In genomic region chr2:92809226-92809625, GRCm38 (mm10) we compare ENCODE assay signal across 21 mouse cellular contexts.
DNase-seq lines count a peak whose midpoint lies in the region; ATAC-seq and TF ChIP-seq lines count a peak whose summit lies in the region.
"Had no signal": no experiment of that assay in that cellular context is flagged by ENCODE, and none has a peak within 500 bp of the region (broad histone marks: within the 10 kb centered on the region; RNA-seq: fewer than 3 reads in every experiment).

No protein-coding gene starts in this region.

- no peak for ATAC-seq in forebrain, embryonic 14.5 days
- ATAC-seq in forebrain, embryonic 13.5 days = no peak
- ATAC-seq in midbrain, embryonic 13.5 days = no peak
- ATAC-seq in CD4-positive, CD25-positive, alpha-beta regulatory T cell, adult 4 months = no peak
- ATAC-seq in erythroid progenitor cell, adult 5-6 weeks (replicated peaks; ENCODE audit: low FRiP score, poor library complexity, severe bottlenecking) = no peak

- H3K36me3 ChIP-seq in forebrain, embryonic 14.5 days (ENCODE audit: control insufficient read depth, insufficient read depth, low read length) = no peaks in the 10 kb centered on the region
- H3K36me3 ChIP-seq in forebrain, embryonic 13.5 days (ENCODE audit: poor library complexity, severe bottlenecking) = no peaks in the 10 kb centered on the region
- no peaks in the 10 kb centered on the region for H3K36me3 ChIP-seq in midbrain, embryonic 10.5 days
- H3K36me3 ChIP-seq in midbrain, embryonic 13.5 days = no peaks in the 10 kb centered on the region
- H3K36me3 ChIP-seq: G1E; heart, embryonic 15.5 days; limb, embryonic 12.5 days; liver, embryonic 13.5 days; neural tube, embryonic 13.5 days had no signal

- no peak overlapping the region for H3K9ac ChIP-seq in forebrain, embryonic 14.5 days (ENCODE audit: low read length)
- no peak overlapping the region for H3K9ac ChIP-seq in forebrain, embryonic 13.5 days
- no peak overlapping the region for H3K9ac ChIP-seq in midbrain, embryonic 13.5 days (replicated peaks)
- H3K9ac ChIP-seq: heart, embryonic 15.5 days; hindbrain, embryonic 14.5 days; limb, embryonic 12.5 days; liver, embryonic 13.5 days; neural tube, embryonic 13.5 days had no signal

- H3K4me2 ChIP-seq in forebrain, embryonic 14.5 days (ENCODE audit: low read length) = no peak overlapping the region
- H3K4me2 ChIP-seq in forebrain, embryonic 13.5 days = no peak overlapping the region
- H3K4me2 ChIP-seq in midbrain, embryonic 13.5 days (replicated peaks) = no peak overlapping the region
- H3K4me2 ChIP-seq: heart, embryonic 15.5 days; hindbrain, embryonic 14.5 days; limb, embryonic 12.5 days; liver, embryonic 13.5 days; neural tube, embryonic 13.5 days had no signal

- no peaks in the 10 kb centered on the region for H3K27me3 ChIP-seq in forebrain, embryonic 14.5 days (replicated peaks; ENCODE audit: control insufficient read depth, insufficient read depth, low read length)
- no peaks in the 10 kb centered on the region for H3K27me3 ChIP-seq in forebrain, embryonic 13.5 days
- peaks cover 16% of the 10 kb centered on the region for H3K27me3 ChIP-seq in midbrain, embryonic 10.5 days (ENCODE audit: low read depth, poor library complexity, severe bottlenecking)
- 0 out of 2 replicates have a peak, but pooled peaks cover 4% of the 10 kb centered on the region for H3K27me3 ChIP-seq in midbrain, embryonic 13.5 days
- H3K27me3 ChIP-seq: neural tube, embryonic 13.5 days had no signal

- peak; percentile 17 for DNase-seq in forebrain, embryonic 14.5 days (ENCODE audit: low spot score)
- DNase-seq in midbrain, embryonic 10.5 days (ENCODE audit: low spot score) = no peak
- DNase-seq in brain, embryonic 14.5 days (ENCODE audit: low read depth) = peak; percentile 55
- no peak for DNase-seq in urinary bladder, postnatal 36 days (ENCODE audit: low spot score in 2 of 2)
- DNase-seq: adrenal gland, adult 8-10 months; cerebellum, adult 11-12 months; gastrocnemius, postnatal 10 days; heart, adult 18-20 months; kidney, adult 11 months; liver, embryonic 13.5 days; thymus, postnatal 4 days had no signal

- H3K4me3 ChIP-seq in forebrain, embryonic 14.5 days (ENCODE audit: low read depth, low read length) = no peak overlapping the region
- H3K4me3 ChIP-seq in forebrain, embryonic 13.5 days = no peak overlapping the region
- H3K4me3 ChIP-seq in midbrain, embryonic 10.5 days = no peak overlapping the region
- H3K4me3 ChIP-seq in midbrain, embryonic 13.5 days (replicated peaks) = no peak overlapping the region
- H3K4me3 ChIP-seq: heart, embryonic 15.5 days; limb, embryonic 12.5 days; liver, embryonic 13.5 days; neural tube, embryonic 13.5 days had no signal

- no peaks in the 10 kb centered on the region for H3K9me3 ChIP-seq in forebrain, embryonic 14.5 days (replicated peaks; ENCODE audit: control insufficient read depth, low read length)
- no peaks in the 10 kb centered on the region for H3K9me3 ChIP-seq in forebrain, embryonic 13.5 days (replicated peaks)
- H3K9me3 ChIP-seq in midbrain, embryonic 10.5 days (replicated peaks) = no peaks in the 10 kb centered on the region
- no peaks in the 10 kb centered on the region for H3K9me3 ChIP-seq in midbrain, embryonic 13.5 days
- H3K9me3 ChIP-seq: G1E; heart, embryonic 15.5 days; limb, embryonic 12.5 days; liver, embryonic 13.5 days; neural tube, embryonic 13.5 days had no signal

- TF ChIP-seq POLR2A in brain, embryonic 14.5 days (IDR thresholded peaks at IDR 0.05; ENCODE audit: borderline replicate concordance, extremely low read depth, insufficient read depth, insufficient read length, poor library complexity, severe bottlenecking) = no peak

- TF ChIP-seq CTCF in brain, embryonic 14.5 days (IDR thresholded peaks at IDR 0.05; ENCODE audit: borderline replicate concordance, extremely low read depth, insufficient read depth, insufficient read length) = no peak

- WGBS in forebrain, embryonic 14.5 days = 22% methylated on average over 3 of the region's 3 CpGs
- WGBS in forebrain, embryonic 13.5 days = 18% methylated on average over 3 of the region's 3 CpGs
- WGBS in midbrain, embryonic 10.5 days = 16% methylated on average over 3 of the region's 3 CpGs
- 5% methylated on average over 3 of the region's 3 CpGs for WGBS in midbrain, embryonic 13.5 days

- no peak overlapping the region for H3K27ac ChIP-seq in forebrain, embryonic 14.5 days (ENCODE audit: low read depth, low read length)
- H3K27ac ChIP-seq in forebrain, embryonic 13.5 days = no peak overlapping the region
- peak overlapping the region; percentile 83 for H3K27ac ChIP-seq in midbrain, embryonic 10.5 days (replicated peaks)
- H3K27ac ChIP-seq in midbrain, embryonic 13.5 days = no peak overlapping the region
- H3K27ac ChIP-seq: heart, embryonic 15.5 days; hindbrain, embryonic 14.5 days; kidney, postnatal 0 days; limb, embryonic 12.5 days; liver, embryonic 13.5 days; neural tube, embryonic 13.5 days had no signal

- peaks cover 18% of the 10 kb centered on the region for H3K4me1 ChIP-seq in forebrain, embryonic 14.5 days (ENCODE audit: control insufficient read depth, insufficient read depth, low read length)
- peaks cover 37% of the 10 kb centered on the region for H3K4me1 ChIP-seq in forebrain, embryonic 13.5 days
- peaks cover 72% of the 10 kb centered on the region for H3K4me1 ChIP-seq in midbrain, embryonic 10.5 days
- H3K4me1 ChIP-seq in midbrain, embryonic 13.5 days (replicated peaks) = peaks cover 62% of the 10 kb centered on the region
- H3K4me1 ChIP-seq: liver, embryonic 13.5 days had no signal

Comparison
In these comparisons a context has a peak if more than half of its experiments do, and no peak if none do; other contexts are left out.
1. DNase-seq: peak in forebrain, embryonic 14.5 days (single experiment) and brain, embryonic 14.5 days (single experiment); none in midbrain, embryonic 10.5 days (single experiment) and urinary bladder, postnatal 36 days (0 of 2).